Mouse (Mus musculus): ENCODE measurements around the gene Afg3l1. TPM values are rescaled to one million over a fixed set of nuclear protein-coding genes. Genes with fewer than 3 reads are reported as not detected.
"Not testable (repeated sequence)": the region's sequence is repeated elsewhere in the genome, so short reads cannot be mapped to it uniquely, and the experiment has no call there.

Gene Afg3l1
- total RNA-seq, 1 experiment from 2014 or later, result 18.8 TPM

- peak; percentile 60 to 66 for ATAC-seq (replicated peaks in 1 of 2; ENCODE audit: insufficient read depth in 1 of 2, low FRiP score in 2 of 2, low TSS enrichment in 1 of 2, low read depth in 1 of 2, poor library complexity in 2 of 2, severe bottlenecking in 2 of 2)
These were observed 25.6 kb upstream of the Afg3l1 start for GRCm38 (mm10) chr8:123452149-123452548.

- ATAC-seq (replicated peaks in 1 of 2; ENCODE audit: insufficient read depth in 1 of 2, low FRiP score in 2 of 2, low TSS enrichment in 1 of 2, low read depth in 1 of 2, poor library complexity in 2 of 2, severe bottlenecking in 2 of 2), result no peak
These were observed 24.4 kb upstream of the Afg3l1 start for GRCm38 (mm10) chr8:123453291-123453690.

- no peak for ATAC-seq (replicated peaks in 1 of 2; ENCODE audit: insufficient read depth in 1 of 2, low FRiP score in 2 of 2, low TSS enrichment in 1 of 2, low read depth in 1 of 2, poor library complexity in 2 of 2, severe bottlenecking in 2 of 2)
These were observed 23.8 kb upstream of the Afg3l1 start for GRCm38 (mm10) chr8:123453951-123454350.

- peak in 1 of 2 experiments; percentile 3; a peak in 1 of 4 replicates for ATAC-seq (replicated peaks in 1 of 2; ENCODE audit: insufficient read depth in 1 of 2, low FRiP score in 2 of 2, low TSS enrichment in 1 of 2, low read depth in 1 of 2, poor library complexity in 2 of 2, severe bottlenecking in 2 of 2)
These were observed 23.1 kb upstream of the Afg3l1 start for GRCm38 (mm10) chr8:123454559-123454958.

- no peak for ATAC-seq (replicated peaks in 1 of 2; ENCODE audit: insufficient read depth in 1 of 2, low FRiP score in 2 of 2, low TSS enrichment in 1 of 2, low read depth in 1 of 2, poor library complexity in 2 of 2, severe bottlenecking in 2 of 2)
These were observed 14.1 kb upstream of the Afg3l1 start for GRCm38 (mm10) chr8:123463651-123464050.

GRCm38 (mm10) chr8:123467476-123467875, 10.2 kb upstream of the Afg3l1 start:
- no peak for ATAC-seq (replicated peaks in 1 of 2; ENCODE audit: insufficient read depth in 1 of 2, low FRiP score in 2 of 2, low TSS enrichment in 1 of 2, low read depth in 1 of 2, poor library complexity in 2 of 2, severe bottlenecking in 2 of 2)

- not testable (repeated sequence) for ATAC-seq (replicated peaks in 1 of 2; ENCODE audit: insufficient read depth in 1 of 2, low FRiP score in 2 of 2, low TSS enrichment in 1 of 2, low read depth in 1 of 2, poor library complexity in 2 of 2, severe bottlenecking in 2 of 2)
These were observed 4.7 kb upstream of the Afg3l1 start for GRCm38 (mm10) chr8:123472991-123473390.

GRCm38 (mm10) chr8:123474549-123474948, 3.2 kb upstream of the Afg3l1 start:
- not testable (repeated sequence) for ATAC-seq (replicated peaks in 1 of 2; ENCODE audit: insufficient read depth in 1 of 2, low FRiP score in 2 of 2, low TSS enrichment in 1 of 2, low read depth in 1 of 2, poor library complexity in 2 of 2, severe bottlenecking in 2 of 2)

GRCm38 (mm10) chr8:123476911-123477736, 579 bp upstream of the Afg3l1 start:
- ATAC-seq (replicated peaks in 1 of 2; ENCODE audit: insufficient read depth in 1 of 2, low FRiP score in 2 of 2, low TSS enrichment in 1 of 2, low read depth in 1 of 2, poor library complexity in 2 of 2, severe bottlenecking in 2 of 2), result peak in 1 of 2 experiments; percentile 19; a peak in 1 of 4 replicates

GRCm38 (mm10) chr8:123478456-123479218, 934 bp downstream of the Afg3l1 start:
- peak in 1 of 2 experiments; percentile 35; a peak in 1 of 4 replicates for ATAC-seq (replicated peaks in 1 of 2; ENCODE audit: insufficient read depth in 1 of 2, low FRiP score in 2 of 2, low TSS enrichment in 1 of 2, low read depth in 1 of 2, poor library complexity in 2 of 2, severe bottlenecking in 2 of 2)

GRCm38 (mm10) chr8:123482627-123483026, 4.9 kb downstream of the Afg3l1 start:
- no peak for ATAC-seq (replicated peaks in 1 of 2; ENCODE audit: insufficient read depth in 1 of 2, low FRiP score in 2 of 2, low TSS enrichment in 1 of 2, low read depth in 1 of 2, poor library complexity in 2 of 2, severe bottlenecking in 2 of 2)

GRCm38 (mm10) chr8:123491280-123492075, 13.8 kb downstream of the Afg3l1 start:
- ATAC-seq (replicated peaks in 1 of 2; ENCODE audit: insufficient read depth in 1 of 2, low FRiP score in 2 of 2, low TSS enrichment in 1 of 2, low read depth in 1 of 2, poor library complexity in 2 of 2, severe bottlenecking in 2 of 2), result no peak

GRCm38 (mm10) chr8:123492898-123493297, 15.2 kb downstream of the Afg3l1 start:
- ATAC-seq (replicated peaks in 1 of 2; ENCODE audit: insufficient read depth in 1 of 2, low FRiP score in 2 of 2, low TSS enrichment in 1 of 2, low read depth in 1 of 2, poor library complexity in 2 of 2, severe bottlenecking in 2 of 2), result no peak

- ATAC-seq (replicated peaks in 1 of 2; ENCODE audit: insufficient read depth in 1 of 2, low FRiP score in 2 of 2, low TSS enrichment in 1 of 2, low read depth in 1 of 2, poor library complexity in 2 of 2, severe bottlenecking in 2 of 2), result no peak
These were observed 20.0 kb downstream of the Afg3l1 start for GRCm38 (mm10) chr8:123497699-123498098.

GRCm38 (mm10) chr8:123498963-123499362, 21.3 kb downstream of the Afg3l1 start:
- no peak for ATAC-seq (replicated peaks in 1 of 2; ENCODE audit: insufficient read depth in 1 of 2, low FRiP score in 2 of 2, low TSS enrichment in 1 of 2, low read depth in 1 of 2, poor library complexity in 2 of 2, severe bottlenecking in 2 of 2)

- ATAC-seq (replicated peaks in 1 of 2; ENCODE audit: insufficient read depth in 1 of 2, low FRiP score in 2 of 2, low TSS enrichment in 1 of 2, low read depth in 1 of 2, poor library complexity in 2 of 2, severe bottlenecking in 2 of 2), result no peak
These were observed 21.9 kb downstream of the Afg3l1 start for GRCm38 (mm10) chr8:123499556-123499955.

- no peak for ATAC-seq (replicated peaks in 1 of 2; ENCODE audit: insufficient read depth in 1 of 2, low FRiP score in 2 of 2, low TSS enrichment in 1 of 2, low read depth in 1 of 2, poor library complexity in 2 of 2, severe bottlenecking in 2 of 2)
These were observed 24.5 kb downstream of the Afg3l1 start for GRCm38 (mm10) chr8:123502192-123502591.

Data from hematopoietic stem cell, adult 5-6 weeks (primary cell).